Mouse (Mus musculus) midbrain, embryonic 13.5 days (tissue): ENCODE data around the gene Rfxank. TPM values are rescaled to one million over a fixed set of nuclear protein-coding genes. Genes with fewer than 3 reads are reported as not detected.

Experiments used
- ATAC-seq: fragments of 200-750 bp; cut with Nextera tagmentation; 2 replicates; pipeline ENCODE4 v1.8.0; 2017; ENCODE audit warnings: mild to moderate bottlenecking, moderate TSS enrichment, moderate library complexity
- H3K27ac ChIP-seq: fragments of 300-500 bp; sonication (generic); 2 replicates; pipeline ENCODE4 v1.5.1; 2015; ENCODE audit warnings: inconsistent platforms, mild to moderate bottlenecking, moderate library complexity
- H3K27me3 ChIP-seq: fragments of 300-500 bp; sonication (generic); 2 replicates; pipeline ENCODE4 v1.6.1; 2015; ENCODE audit warnings: mild to moderate bottlenecking, inconsistent platforms
- H3K36me3 ChIP-seq: fragments of 300-500 bp; sonication (generic); 2 replicates; pipeline ENCODE4 v1.6.1; 2015; ENCODE audit warnings: mild to moderate bottlenecking, inconsistent platforms
- H3K4me1 ChIP-seq: fragments of 300-500 bp; sonication (generic); replicated peaks from 2 replicates; pipeline ENCODE4 v1.6.1; 2015; ENCODE audit warnings: inconsistent platforms
- H3K4me2 ChIP-seq: fragments of 300-500 bp; sonication (generic); replicated peaks from 2 replicates; pipeline ENCODE4 v1.6.1; 2015; ENCODE audit warnings: moderate library complexity, mild to moderate bottlenecking, inconsistent platforms
- H3K4me3 ChIP-seq: fragments of 300-500 bp; sonication (generic); replicated peaks from 2 replicates; pipeline ENCODE4 v1.5.1; 2015; ENCODE audit warnings: mild to moderate bottlenecking, inconsistent platforms
- H3K9ac ChIP-seq: fragments of 300-500 bp; sonication (generic); replicated peaks from 2 replicates; pipeline ENCODE4 v1.6.1; 2015; ENCODE audit warnings: mild to moderate bottlenecking, inconsistent platforms
- H3K9me3 ChIP-seq: fragments of 300-500 bp; sonication (generic); 2 replicates; pipeline ENCODE4 v1.6.1; 2016; ENCODE audit warnings: mild to moderate bottlenecking, inconsistent platforms
- WGBS: fragments of 180-500 bp; shearing (Covaris S2); methylation state at CpG from one replicate; pipeline ENCODE4 v1.1.7; 2015; 5-methylcytosine and 5-hydroxymethylcytosine counted together
- polyA plus RNA-seq: library from polyadenylated mRNA; unstranded; fragments of >200 nt; fragmentation: Nextera tagmentation; extraction: Ambion mirVana; gene quantifications from 2 replicates; pipeline ENCODE4 v1.2.1, GENCODE M21; 2015

Gene Rfxank
- polyA plus RNA-seq, result 12.5 and 13.4 TPM in 2 replicates

GRCm38 (mm10) chr8:70139026-70139857 lies at the start of gene Rfxank, which contains the start of the genes Borcs8 and Mef2b:
Rfxank (minus strand) TSS chr8:70139154.
Borcs8 (plus strand) TSS chr8:70139499.
Mef2b (plus strand) TSS chr8:70139711.
- Histone ChIP-seq H3K9ac (peak within 1 kb of the TSS; percentile 79), H3K27me3 (no peaks in the 10 kb centered on the region), H3K4me2 (peak within 1 kb of the TSS; percentile 70), H3K36me3 (peaks cover 49% of the 10 kb centered on the region), H3K4me1 (peaks cover 24% of the 10 kb centered on the region), H3K4me3 (peak within 1 kb of the TSS; percentile 84), H3K9me3 (no peaks in the 10 kb centered on the region), H3K27ac (peak within 1 kb of the TSS; percentile 86)
- ATAC-seq, result peak; percentile 97
- WGBS, result under 1% methylated on average over 46 of the region's 46 CpGs

- no peaks in the 10 kb centered on the region for H3K27me3 ChIP-seq
- no peaks in the 10 kb centered on the region; the same call in 1 of the 2 replicates for H3K4me1 ChIP-seq
- whole genome bisulfite sequencing, result 70% methylated on average over 7 of the region's 7 CpGs
- H3K4me2 ChIP-seq, result no peak overlapping the region
- no peak overlapping the region for H3K27ac ChIP-seq
- H3K9ac ChIP-seq, result no peak overlapping the region
- H3K9me3 ChIP-seq, result no peaks in the 10 kb centered on the region
- ATAC-seq, result no peak
- H3K4me3 ChIP-seq, result no peak overlapping the region
- peaks cover 6% of the 10 kb centered on the region for H3K36me3 ChIP-seq
These were observed 49.8 kb upstream of the Rfxank start for GRCm38 (mm10) chr8:70188707-70189106.

GRCm38 (mm10) chr8:70183194-70183593 lies 44.2 kb upstream of the Rfxank start:
- Histone ChIP-seq H3K9ac (no peak overlapping the region), H3K4me3 (no peak overlapping the region), H3K27ac (no peak overlapping the region), H3K27me3 (no peaks in the 10 kb centered on the region), H3K4me2 (no peak overlapping the region), H3K9me3 (no peaks in the 10 kb centered on the region), H3K4me1 (no peaks in the 10 kb centered on the region), H3K36me3 (peaks cover 46% of the 10 kb centered on the region)
- WGBS, result 93% methylated on average over 4 of the region's 4 CpGs
- ATAC-seq, result no peak

- no peak for ATAC-seq
- no peaks in the 10 kb centered on the region for H3K4me1 ChIP-seq
These were observed 42.9 kb upstream of the Rfxank start for GRCm38 (mm10) chr8:70181903-70182252.

GRCm38 (mm10) chr8:70181212-70181902 lies 42.4 kb upstream of the Rfxank start:
- WGBS, result 92% methylated on average over 16 of the region's 16 CpGs
- no peak for ATAC-seq
- Histone ChIP-seq H3K36me3 (peaks cover 57% of the 10 kb centered on the region), H3K4me1 (no peaks in the 10 kb centered on the region), H3K4me3 (no peak overlapping the region), H3K27ac (no peak overlapping the region), H3K4me2 (no peak overlapping the region), H3K9me3 (no peaks in the 10 kb centered on the region), H3K27me3 (no peaks in the 10 kb centered on the region), H3K9ac (0 out of 2 replicates have a peak overlapping the region, but pooled peaks have one; percentile 28)

More at GRCm38 (mm10) chr8:70181903-70182252, 42.9 kb upstream of the Rfxank start:
- Histone ChIP-seq H3K27ac (no peak overlapping the region), H3K9me3 (no peaks in the 10 kb centered on the region), H3K9ac (0 out of 2 replicates have a peak overlapping the region, but pooled peaks have one; percentile 28), H3K36me3 (peaks cover 54% of the 10 kb centered on the region), H3K4me3 (no peak overlapping the region), H3K27me3 (no peaks in the 10 kb centered on the region), H3K4me2 (no peak overlapping the region)
- WGBS, result 76% methylated on average over 2 of the region's 2 CpGs

- H3K36me3 ChIP-seq, result peaks cover 57% of the 10 kb centered on the region
- H3K4me3 ChIP-seq, result no peak overlapping the region
- no peak overlapping the region for H3K27ac ChIP-seq
- H3K27me3 ChIP-seq, result no peaks in the 10 kb centered on the region
- no peak overlapping the region for H3K4me2 ChIP-seq
- no peak for ATAC-seq
- 95% methylated on average over 4 of the region's 4 CpGs for WGBS
- H3K9me3 ChIP-seq, result no peaks in the 10 kb centered on the region
- peaks cover 5% of the 10 kb centered on the region; the same call in 1 of the 2 replicates for H3K4me1 ChIP-seq
- H3K9ac ChIP-seq, result no peak overlapping the region
These were observed 40.1 kb upstream of the Rfxank start for GRCm38 (mm10) chr8:70179082-70179481.

- no peaks in the 10 kb centered on the region for H3K9me3 ChIP-seq
- no peak overlapping the region for H3K4me2 ChIP-seq
- H3K36me3 ChIP-seq, result peaks cover 55% of the 10 kb centered on the region
- H3K4me3 ChIP-seq, result no peak overlapping the region
- H3K27ac ChIP-seq, result no peak overlapping the region
- no peak overlapping the region for H3K9ac ChIP-seq
- H3K27me3 ChIP-seq, result no peaks in the 10 kb centered on the region
- 86% methylated on average over 2 of the region's 2 CpGs for WGBS
- no peak for ATAC-seq
- H3K4me1 ChIP-seq, result peaks cover 13% of the 10 kb centered on the region
These were observed 39.3 kb upstream of the Rfxank start for GRCm38 (mm10) chr8:70178231-70178630.

- WGBS, result 93% methylated on average over 7 of the region's 7 CpGs
- H3K36me3 ChIP-seq, result peaks cover 22% of the 10 kb centered on the region
- no peak overlapping the region for H3K27ac ChIP-seq
- H3K4me2 ChIP-seq, result no peak overlapping the region
- no peaks in the 10 kb centered on the region for H3K27me3 ChIP-seq
- H3K9ac ChIP-seq, result peak overlapping the region; percentile 55
- H3K4me1 ChIP-seq, result peaks cover 21% of the 10 kb centered on the region
- ATAC-seq, result no peak
- no peak overlapping the region for H3K4me3 ChIP-seq
- H3K9me3 ChIP-seq, result no peaks in the 10 kb centered on the region
These were observed 35.1 kb upstream of the Rfxank start for GRCm38 (mm10) chr8:70174079-70174478.

- no peak overlapping the region for H3K27ac ChIP-seq
- peak overlapping the region; percentile 61 for H3K4me2 ChIP-seq
- no peak overlapping the region for H3K9ac ChIP-seq
- H3K36me3 ChIP-seq, result peaks cover 16% of the 10 kb centered on the region
- peaks cover under 1% of the 10 kb centered on the region; the same call in 1 of the 2 replicates for H3K27me3 ChIP-seq
- no peaks in the 10 kb centered on the region for H3K9me3 ChIP-seq
- peak overlapping the region; percentile 56 for H3K4me3 ChIP-seq
- ATAC-seq, result no peak
- H3K4me1 ChIP-seq, result peaks cover 21% of the 10 kb centered on the region
- 93% methylated on average over 5 of the region's 5 CpGs for WGBS
These were observed 34.4 kb upstream of the Rfxank start for GRCm38 (mm10) chr8:70173320-70173719.

GRCm38 (mm10) chr8:70172043-70172681 lies 33.2 kb upstream of the Rfxank start, which contains the start of gene Tmem161a:
Tmem161a (plus strand) TSS chr8:70172356.
- no peaks in the 10 kb centered on the region for H3K9me3 ChIP-seq
- H3K27ac ChIP-seq, result no peak within 1 kb of the TSS
- peak; percentile 97 for ATAC-seq
- WGBS, result 2% methylated on average over 27 of the region's 27 CpGs
- peaks cover 5% of the 10 kb centered on the region for H3K27me3 ChIP-seq
- peaks cover 21% of the 10 kb centered on the region for H3K4me1 ChIP-seq
- peak within 1 kb of the TSS; percentile 61 for H3K4me2 ChIP-seq
- H3K4me3 ChIP-seq, result peak within 1 kb of the TSS; percentile 56
- peak within 1 kb of the TSS; percentile 82 for H3K9ac ChIP-seq
- H3K36me3 ChIP-seq, result peaks cover 6% of the 10 kb centered on the region

- H3K27ac ChIP-seq, result no peak overlapping the region
- peaks cover 8% of the 10 kb centered on the region for H3K27me3 ChIP-seq
- H3K4me3 ChIP-seq, result no peak overlapping the region
- 95% methylated on average over 7 of the region's 7 CpGs for WGBS
- H3K9me3 ChIP-seq, result no peaks in the 10 kb centered on the region
- no peak overlapping the region for H3K4me2 ChIP-seq
- ATAC-seq, result no peak
- peaks cover 27% of the 10 kb centered on the region for H3K4me1 ChIP-seq
- H3K9ac ChIP-seq, result no peak overlapping the region
- no peaks in the 10 kb centered on the region for H3K36me3 ChIP-seq
These were observed 32.3 kb upstream of the Rfxank start for GRCm38 (mm10) chr8:70171240-70171639.
